Mouse (Mus musculus) layer of hippocampus, postnatal 14 days (tissue): Measurements from ENCODE around the gene Pars2. TPM values are rescaled to one million over a fixed set of nuclear protein-coding genes. Genes with fewer than 3 reads are reported as not detected.

Experiments
- DNase-seq, 2 experiments: peaks; one replicate each; pipeline ENCODE4 v3.0.0; 2021 to 2022; ENCODE audit warnings: low spot score in 2 of 2, mixed read lengths in 1 of 2
- long read RNA-seq, 2 experiments: library from polyadenylated mRNA; stranded (forward); transcript quantifications; one replicate each; pipeline ENCODE4 v2.0.0; 2021
- total RNA-seq, 2 experiments: library from RNA; stranded (reverse); gene quantifications; 2 replicates each; pipeline ENCODE4 v1.2.3; 2021

Pars2 gene
- 1 to 10 TPM; 6.8 to 7.3 TPM for total RNA-seq
- long read RNA-seq, experiment 1, transcript Pars2-201 (2 exons, 2,191 nt) = major isoform, 5 of 16 reads
- long read RNA-seq, experiment 1, transcript Pars2-203 (2 exons, 502 nt) = major isoform, 5 of 16 reads
- long read RNA-seq, experiment 1, partial matches to known transcripts = 0 of 16 reads
- long read RNA-seq, experiment 1, other reads (novel, unspliced or antisense) = 3 of 16 reads
- long read RNA-seq, experiment 2, transcript Pars2-201 (2 exons, 2,191 nt) = major isoform, 12 of 19 reads
- long read RNA-seq, experiment 2, partial matches to known transcripts = 0 of 19 reads
- long read RNA-seq, experiment 2, other reads (novel, unspliced or antisense) = 3 of 19 reads

GRCm38 (mm10) chr4:106650833-106651527, at the start of gene Pars2:
Gene Pars2, plus strand, starts transcription at chr4:106651069.
- DNase-seq = peak; percentile 95 to 98

- no peak for DNase-seq
Observed at GRCm38 (mm10) chr4:106606639-106607554, 44.0 kb upstream of the Pars2 start.

- no peak for DNase-seq
Observed at GRCm38 (mm10) chr4:106607905-106608304, 43.0 kb upstream of the Pars2 start.

GRCm38 (mm10) chr4:106613105-106613504, 37.8 kb upstream of the Pars2 start:
- no peak for DNase-seq

GRCm38 (mm10) chr4:106613560-106613959, 37.3 kb upstream of the Pars2 start:
- DNase-seq = no peak

GRCm38 (mm10) chr4:106614180-106614797, 36.6 kb upstream of the Pars2 start:
- peak; percentile 77 to 78 for DNase-seq

GRCm38 (mm10) chr4:106614881-106615280, 36.0 kb upstream of the Pars2 start:
- DNase-seq = no peak

- DNase-seq = no peak
Observed at GRCm38 (mm10) chr4:106615637-106616036, 35.2 kb upstream of the Pars2 start.

- DNase-seq = no peak
Observed at GRCm38 (mm10) chr4:106617056-106617455, 33.8 kb upstream of the Pars2 start, which contains the start of gene Lexm. Gene Lexm, minus strand, starts transcription at chr4:106617241.

- no peak for DNase-seq
Observed at GRCm38 (mm10) chr4:106618898-106619297, 32.0 kb upstream of the Pars2 start.

- no peak for DNase-seq
Observed at GRCm38 (mm10) chr4:106621428-106621827, 29.4 kb upstream of the Pars2 start.

- no peak for DNase-seq
Observed at GRCm38 (mm10) chr4:106622030-106622493, 28.8 kb upstream of the Pars2 start, which contains the start of gene Ttc22. Gene Ttc22, plus strand, starts transcription at chr4:106622432.

GRCm38 (mm10) chr4:106622712-106623111, 28.2 kb upstream of the Pars2 start:
- DNase-seq = no peak

- no peak for DNase-seq
Observed at GRCm38 (mm10) chr4:106624271-106624670, 26.6 kb upstream of the Pars2 start.

GRCm38 (mm10) chr4:106627809-106628208, 23.1 kb upstream of the Pars2 start:
- DNase-seq = no peak

- no peak for DNase-seq
Observed at GRCm38 (mm10) chr4:106628650-106629360, 22.1 kb upstream of the Pars2 start.

GRCm38 (mm10) chr4:106629374-106629773, 21.5 kb upstream of the Pars2 start:
- no peak for DNase-seq

- peak; percentile 94 to 95 for DNase-seq
Observed at GRCm38 (mm10) chr4:106630333-106631220, 20.3 kb upstream of the Pars2 start.

GRCm38 (mm10) chr4:106632313-106632712, 18.6 kb upstream of the Pars2 start:
- DNase-seq = no peak
